Mouse (Mus musculus): ENCODE results near the gene Tpr. TPM values are rescaled to one million over a fixed set of nuclear protein-coding genes. Genes with fewer than 3 reads are reported as not detected.

The Tpr gene
- total RNA-seq (2014; fragmentation: Nextera tagmentation) = 309 and 365 TPM in 2 replicates
- 380 and 483 TPM in 2 replicates for total RNA-seq (2017)

GRCm38 (mm10) chr1:150392638-150393487 lies at the start of gene Tpr, which contains the start of gene Odr4:
Gene Tpr (plus strand): TSS chr1:150392838.
Gene Odr4 (minus strand): TSS chr1:150393080.
- ATAC-seq (replicated peaks; ENCODE audit: poor library complexity, severe bottlenecking) = peak; percentile 79

- no peak for ATAC-seq (replicated peaks; ENCODE audit: poor library complexity, severe bottlenecking)
These were observed 31.8 kb upstream of the Tpr start for GRCm38 (mm10) chr1:150360864-150361263.

- ATAC-seq (replicated peaks; ENCODE audit: poor library complexity, severe bottlenecking) = peak; percentile 50
These were observed 19.7 kb upstream of the Tpr start for GRCm38 (mm10) chr1:150372895-150373294.

- ATAC-seq (replicated peaks; ENCODE audit: poor library complexity, severe bottlenecking) = no peak
These were observed 18.4 kb upstream of the Tpr start for GRCm38 (mm10) chr1:150374247-150374646.

GRCm38 (mm10) chr1:150384138-150384537 lies 8.5 kb upstream of the Tpr start:
- ATAC-seq (replicated peaks; ENCODE audit: poor library complexity, severe bottlenecking) = no peak

GRCm38 (mm10) chr1:150387572-150387971 lies 5.1 kb upstream of the Tpr start:
- ATAC-seq (replicated peaks; ENCODE audit: poor library complexity, severe bottlenecking) = no peak

DNA sequence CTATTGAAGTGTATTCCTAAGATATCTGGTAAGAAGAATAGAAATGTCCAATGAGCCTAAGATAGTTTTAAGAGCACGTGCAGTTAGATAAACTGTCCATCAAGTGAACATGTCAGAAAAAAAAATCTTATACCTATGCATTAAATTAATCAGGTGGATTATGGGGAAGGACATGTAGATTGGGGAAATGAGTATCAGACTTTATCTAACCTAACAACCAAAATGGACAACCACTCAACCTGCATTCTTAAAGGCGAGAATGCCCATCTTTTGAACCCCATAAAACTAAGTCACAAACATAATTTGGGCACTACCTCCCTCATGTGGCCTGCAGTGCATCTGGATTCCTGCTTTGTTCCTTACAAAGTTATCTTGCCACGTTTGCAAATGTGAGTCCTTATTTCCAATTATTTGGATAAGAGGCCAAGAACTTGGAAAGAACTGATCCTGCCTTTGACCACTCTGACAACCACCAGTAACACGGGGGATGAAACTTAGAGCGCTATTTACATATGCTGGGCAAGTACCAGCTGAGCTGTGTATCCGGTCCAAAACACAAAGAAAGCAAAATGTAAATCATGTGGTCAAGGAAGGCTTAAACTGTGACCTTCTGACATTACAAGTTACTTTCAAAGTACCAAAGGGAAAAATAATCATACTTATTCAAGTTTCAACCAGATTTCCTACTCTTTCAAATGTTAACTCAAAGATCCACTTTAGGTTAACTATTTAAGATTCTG lies 3.1 kb upstream of the Tpr start:
- no peak for ATAC-seq (replicated peaks; ENCODE audit: poor library complexity, severe bottlenecking)

- peak; percentile 0; the same call in 1 of the 2 replicates for ATAC-seq (replicated peaks; ENCODE audit: poor library complexity, severe bottlenecking)
These were observed 554 bp upstream of the Tpr start for GRCm38 (mm10) chr1:150391931-150392637.

DNA sequence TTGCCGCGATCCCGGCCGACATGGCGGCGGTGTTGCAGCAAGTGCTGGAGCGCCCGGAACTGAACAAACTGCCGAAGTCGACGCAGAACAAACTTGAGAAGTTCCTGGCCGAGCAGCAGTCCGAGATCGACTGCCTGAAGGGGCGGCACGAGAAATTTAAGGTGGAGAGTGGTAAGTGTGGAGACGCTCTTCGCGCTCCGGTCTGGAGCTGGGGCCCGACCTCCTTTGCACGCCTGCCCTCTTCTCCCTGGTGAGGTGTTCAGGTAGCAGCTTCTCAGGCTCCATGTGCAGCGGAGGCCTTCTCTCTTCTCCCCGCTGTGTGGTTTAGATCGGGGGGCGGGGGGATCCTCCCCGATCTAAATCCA lies 832 bp downstream of the Tpr start:
- ATAC-seq (replicated peaks; ENCODE audit: poor library complexity, severe bottlenecking) = peak; percentile 12

DNA sequence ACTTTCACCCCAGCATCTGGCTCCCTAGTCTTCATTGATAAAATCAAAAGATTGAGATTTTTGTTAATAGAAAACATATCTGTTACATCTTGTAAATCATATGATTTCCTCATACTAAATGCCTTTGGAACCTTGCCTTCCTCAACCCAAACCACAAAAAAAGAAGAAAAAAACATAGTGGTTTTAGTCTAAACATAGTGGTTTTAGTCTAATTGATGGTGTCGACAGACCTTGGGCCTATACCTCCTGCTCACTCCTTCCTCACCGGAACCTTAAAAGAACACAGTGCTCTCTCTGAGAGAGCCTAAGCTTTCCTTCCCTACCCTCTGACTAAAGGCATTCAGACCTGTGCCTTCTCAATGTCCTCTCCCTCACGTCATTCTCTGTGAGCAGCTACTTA lies 3.4 kb downstream of the Tpr start:
- peak; percentile 23 for ATAC-seq (replicated peaks; ENCODE audit: poor library complexity, severe bottlenecking)

- ATAC-seq (replicated peaks; ENCODE audit: poor library complexity, severe bottlenecking) = no peak
These were observed 11.3 kb downstream of the Tpr start for GRCm38 (mm10) chr1:150403914-150404313.

GRCm38 (mm10) chr1:150404555-150404954 lies 11.9 kb downstream of the Tpr start:
- no peak for ATAC-seq (replicated peaks; ENCODE audit: poor library complexity, severe bottlenecking)

GRCm38 (mm10) chr1:150407285-150407684 lies 14.6 kb downstream of the Tpr start:
- no peak for ATAC-seq (replicated peaks; ENCODE audit: poor library complexity, severe bottlenecking)

- no peak for ATAC-seq (replicated peaks; ENCODE audit: poor library complexity, severe bottlenecking)
These were observed 17.4 kb downstream of the Tpr start for GRCm38 (mm10) chr1:150409996-150410395.

DNA sequence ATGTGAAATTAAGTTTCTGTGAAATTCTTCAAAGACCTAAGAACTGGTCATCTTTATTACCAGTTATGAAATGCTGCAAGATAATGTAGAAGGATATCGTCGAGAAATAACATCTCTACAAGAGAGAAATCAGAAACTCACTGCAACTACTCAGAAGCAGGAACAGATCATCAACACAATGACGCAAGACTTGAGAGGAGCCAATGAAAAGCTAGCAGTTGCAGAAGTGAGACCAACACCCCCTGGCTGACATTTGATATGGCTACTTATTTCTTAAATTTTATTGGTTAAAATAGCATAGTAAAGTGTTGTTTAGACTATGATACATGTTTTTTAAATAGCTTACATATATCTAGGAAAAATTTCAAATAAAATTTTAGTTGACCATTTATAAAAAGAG lies 23.4 kb downstream of the Tpr start:
- peak; percentile 82 for ATAC-seq (replicated peaks; ENCODE audit: poor library complexity, severe bottlenecking)

DNA sequence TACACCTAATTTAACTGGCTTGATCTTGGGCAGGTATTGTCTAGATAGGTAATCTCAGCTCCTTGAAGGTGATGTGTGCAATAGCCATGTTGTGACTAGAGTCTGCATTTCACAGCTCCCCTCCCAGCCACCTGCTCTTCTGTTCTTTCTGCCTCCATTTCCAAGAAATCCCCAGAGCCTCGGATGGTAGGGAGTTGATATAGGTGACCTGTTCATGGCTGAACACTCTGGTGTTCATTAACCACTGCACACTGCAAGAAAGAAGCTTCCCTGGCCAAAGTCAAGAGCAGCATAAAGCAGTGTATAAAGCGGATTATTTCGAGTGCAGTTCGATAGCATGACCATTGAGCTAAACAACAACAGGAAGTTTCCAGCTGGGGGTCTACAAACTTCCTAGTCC lies 25.8 kb downstream of the Tpr start:
- no peak for ATAC-seq (replicated peaks; ENCODE audit: poor library complexity, severe bottlenecking)

- no peak for ATAC-seq (replicated peaks; ENCODE audit: poor library complexity, severe bottlenecking)
These were observed 33.0 kb downstream of the Tpr start for GRCm38 (mm10) chr1:150425665-150426064.

DNA sequence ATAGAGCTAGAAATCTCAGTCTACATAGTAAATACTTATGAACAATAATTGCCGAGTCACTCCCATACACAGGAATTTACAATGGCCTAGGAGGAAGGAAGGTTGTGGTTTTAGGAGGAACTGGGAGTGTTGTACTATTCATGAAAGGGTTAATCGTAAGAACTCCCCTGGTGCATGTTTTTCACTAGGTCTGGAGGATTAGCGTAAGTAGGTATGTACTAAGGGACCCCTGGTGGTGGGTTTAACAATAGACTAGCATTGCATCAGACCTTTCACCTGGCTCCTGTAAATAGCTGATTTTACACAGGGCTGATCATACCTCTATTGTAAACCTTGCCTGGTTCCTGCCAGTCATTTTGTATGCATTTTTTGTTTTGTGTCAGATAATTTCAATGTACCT lies 33.6 kb downstream of the Tpr start:
- ATAC-seq (replicated peaks; ENCODE audit: poor library complexity, severe bottlenecking) = peak; percentile 33; the same call in 1 of the 2 replicates

- ATAC-seq (replicated peaks; ENCODE audit: poor library complexity, severe bottlenecking) = no peak
These were observed 46.0 kb downstream of the Tpr start for GRCm38 (mm10) chr1:150438641-150439040.

DNA sequence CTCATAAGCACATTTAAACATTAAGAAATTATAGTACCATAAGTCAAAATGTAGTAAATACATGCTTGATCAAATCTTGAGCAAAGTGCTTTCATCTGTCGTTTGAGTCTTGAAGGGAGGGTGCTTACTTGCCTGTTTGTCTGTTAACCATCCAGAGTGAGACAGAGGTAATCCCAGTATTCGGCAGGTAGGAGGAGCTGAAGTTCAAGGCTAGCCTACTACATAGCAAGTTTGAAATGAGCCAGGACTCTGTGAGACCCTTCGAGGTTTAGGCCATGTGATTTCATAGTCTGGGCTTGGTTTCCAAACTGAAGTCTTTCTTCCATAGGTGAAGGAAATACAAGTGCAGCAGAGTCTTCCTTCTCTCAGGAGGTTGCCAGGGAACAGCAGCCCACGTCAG lies 49.1 kb downstream of the Tpr start:
- ATAC-seq (replicated peaks; ENCODE audit: poor library complexity, severe bottlenecking) = no peak

DNA sequence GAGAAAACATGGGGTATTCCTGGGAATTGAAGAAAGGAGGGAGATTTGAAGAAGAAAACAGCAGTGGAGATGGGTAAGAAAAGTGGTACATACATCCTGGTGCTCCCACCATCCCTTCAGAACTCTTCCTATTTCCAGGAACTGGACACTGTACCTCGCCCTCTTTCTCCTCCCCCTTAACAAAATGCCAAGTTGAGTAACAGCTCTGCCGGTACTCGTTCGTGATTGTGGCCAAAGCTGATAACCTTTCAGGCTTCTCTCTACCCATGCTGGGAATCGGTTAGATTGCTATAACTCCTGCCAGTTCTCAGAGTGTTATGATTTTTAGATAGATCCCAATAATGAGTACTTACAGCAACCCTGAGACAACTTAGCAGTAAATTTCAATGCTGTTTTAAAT lies 66.3 kb downstream of the Tpr start:
- ATAC-seq (replicated peaks; ENCODE audit: poor library complexity, severe bottlenecking) = peak; percentile 50

Data from granulocyte monocyte progenitor cell, adult 5-6 weeks (primary cell).